Mouse (Mus musculus) CH12.LX (cell line): ENCODE data around the gene Ccdc141. TPM values are rescaled to one million over a fixed set of nuclear protein-coding genes. Genes with fewer than 3 reads are reported as not detected.

ENCODE experiments used
- DNase-seq: peaks from one replicate; pipeline ENCODE4 v3.0.0-alpha.2; 2013; ENCODE audit errors: extremely low read depth
- H3K27ac ChIP-seq: 2 replicates; pipeline ENCODE4 v1.5.1; 2012; ENCODE audit warnings: low read depth, mild to moderate bottlenecking, control low read depth, moderate library complexity; ENCODE audit not compliant: insufficient read depth
- H3K27me3 ChIP-seq: replicated peaks from 2 replicates; pipeline ENCODE3; 2012; ENCODE audit warnings: inconsistent platforms
- H3K36me3 ChIP-seq, 2 experiments: replicated peaks in 1 of 2; 2 replicates each; pipeline versions ENCODE3 to v1.6.1; 2012; ENCODE audit warnings: inconsistent platforms in 1 of 2, low read length in 1 of 2, mild to moderate bottlenecking in 1 of 2, mixed read lengths in 1 of 2, moderate library complexity in 1 of 2; ENCODE audit not compliant: control insufficient read depth in 1 of 2, insufficient read depth in 1 of 2
- H3K4me1 ChIP-seq, 2 experiments: 2 replicates each; pipeline ENCODE4 v1.6.1; 2012; ENCODE audit warnings: inconsistent platforms in 1 of 2, moderate library complexity in 1 of 2; ENCODE audit not compliant: insufficient read depth in 2 of 2, control insufficient read depth in 1 of 2
- H3K4me2 ChIP-seq: 2 replicates; pipeline ENCODE4 v1.6.1; 2012; ENCODE audit warnings: low read depth, mild to moderate bottlenecking, control low read depth; ENCODE audit not compliant: poor library complexity, insufficient read depth, severe bottlenecking
- H3K4me3 ChIP-seq, 3 experiments: fragments of 150-350 bp in 1 of 3; sonication (generic) in 1 of 3; replicated peaks in 1 of 3; 2 replicates each; pipeline versions ENCODE3 to v1.5.1; 2011 to 2012; ENCODE audit warnings: low read depth in 2 of 3, low read length in 2 of 3, mild to moderate bottlenecking in 2 of 3, moderate library complexity in 2 of 3, control low read depth in 1 of 3, improper control_type of control experiment in 1 of 3, inconsistent platforms in 1 of 3, mixed read lengths in 1 of 3; ENCODE audit not compliant: poor library complexity in 1 of 3
- H3K79me2 ChIP-seq: replicated peaks from 2 replicates; pipeline ENCODE4 v1.6.1; 2012; ENCODE audit warnings: mild to moderate bottlenecking, moderate library complexity; ENCODE audit not compliant: control insufficient read depth, poor library complexity, insufficient read depth, severe bottlenecking; ENCODE audit errors: extremely low read depth
- H3K9ac ChIP-seq: 2 replicates; pipeline ENCODE4 v1.6.1; 2012; ENCODE audit warnings: low read depth, mild to moderate bottlenecking, control low read depth, moderate library complexity; ENCODE audit not compliant: insufficient read depth
- H3K9me3 ChIP-seq: replicated peaks from 2 replicates; pipeline ENCODE3; 2012; ENCODE audit warnings: low read length, inconsistent platforms, mixed read lengths
- CTCF ChIP-seq, 2 experiments: IDR thresholded peaks in 1 of 2; conservative IDR thresholded peaks in 1 of 2; 2 replicates each; pipeline ENCODE4 v1.5.1; 2011 to 2012; ENCODE audit warnings: low read depth in 2 of 2, low read length in 2 of 2, improper control_type of control experiment in 1 of 2, inconsistent platforms in 1 of 2, mild to moderate bottlenecking in 1 of 2, moderate library complexity in 1 of 2
- ELF1 ChIP-seq: IDR thresholded peaks from 2 replicates; pipeline ENCODE4 v1.6.1; 2014; ENCODE audit warnings: low read depth, mild to moderate bottlenecking, inconsistent platforms, low read length, improper control_type of control experiment
- ETS1 ChIP-seq: conservative IDR thresholded peaks from 2 replicates; pipeline ENCODE4 v1.6.1; 2012; ENCODE audit warnings: low read depth, mild to moderate bottlenecking, inconsistent platforms, low read length, improper control_type of control experiment, moderate library complexity
- GABPA ChIP-seq: IDR thresholded peaks from 2 replicates; pipeline ENCODE4 v1.6.1; 2012; ENCODE audit warnings: low read depth, low read length, improper control_type of control experiment, inconsistent platforms; ENCODE audit not compliant: insufficient replicate concordance
- JUN ChIP-seq: IDR thresholded peaks from 2 replicates; pipeline ENCODE4 v1.6.1; 2011; ENCODE audit warnings: low read depth, mild to moderate bottlenecking, low read length, improper control_type of control experiment, moderate library complexity; ENCODE audit not compliant: insufficient read depth
- KAT2A ChIP-seq: IDR thresholded peaks from 2 replicates; pipeline ENCODE4 v1.6.1; 2012; ENCODE audit warnings: low read length, improper control_type of control experiment, inconsistent platforms; ENCODE audit not compliant: insufficient replicate concordance
- MEF2A ChIP-seq: IDR thresholded peaks from 2 replicates; pipeline ENCODE4 v1.6.1; 2014; ENCODE audit warnings: low read depth, mild to moderate bottlenecking, inconsistent platforms, low read length, improper control_type of control experiment, borderline replicate concordance
- MXI1 ChIP-seq: IDR thresholded peaks from 2 replicates; pipeline ENCODE4 v1.6.1; 2011; ENCODE audit warnings: mild to moderate bottlenecking, low read depth, low read length, improper control_type of control experiment
- MYC ChIP-seq: IDR thresholded peaks from 2 replicates; pipeline ENCODE4 v1.6.1; 2011; ENCODE audit warnings: low read depth, mild to moderate bottlenecking, improper control_type of control experiment, low read length
- NRF1 ChIP-seq: IDR thresholded peaks from 2 replicates; pipeline ENCODE4 v1.6.1; 2014; ENCODE audit warnings: low read depth, mild to moderate bottlenecking, inconsistent platforms, low read length, improper control_type of control experiment, moderate library complexity
- PAX5 ChIP-seq: IDR thresholded peaks from 2 replicates; pipeline ENCODE4 v1.6.1; 2012; ENCODE audit warnings: low read length, inconsistent platforms, mixed read lengths
- POLR2AphosphoS2 ChIP-seq: IDR thresholded peaks from 2 replicates; pipeline ENCODE4 v1.6.1; 2011; ENCODE audit warnings: low read depth, low read length, improper control_type of control experiment
- RAD21 ChIP-seq: IDR thresholded peaks from 2 replicates; pipeline ENCODE4 v1.6.1; 2011; ENCODE audit warnings: low read depth, mild to moderate bottlenecking, low read length, improper control_type of control experiment, moderate library complexity
- RCOR1 ChIP-seq: conservative IDR thresholded peaks from 2 replicates; pipeline ENCODE4 v1.6.1; 2012; ENCODE audit warnings: low read depth, mild to moderate bottlenecking, inconsistent platforms, low read length, improper control_type of control experiment
- SIN3A ChIP-seq: IDR thresholded peaks from 2 replicates; pipeline ENCODE4 v1.6.1; 2012; ENCODE audit warnings: low read length, improper control_type of control experiment, inconsistent platforms
- SMC3 ChIP-seq: IDR thresholded peaks from 2 replicates; pipeline ENCODE4 v1.6.1; 2011; ENCODE audit warnings: low read depth, low read length, improper control_type of control experiment
- TBP ChIP-seq: conservative IDR thresholded peaks from 2 replicates; pipeline ENCODE4 v1.6.1; 2011; ENCODE audit warnings: low read depth, low read length, improper control_type of control experiment
- TCF12 ChIP-seq: IDR thresholded peaks from 2 replicates; pipeline ENCODE4 v1.6.1; 2014; ENCODE audit warnings: low read depth, mild to moderate bottlenecking, inconsistent platforms, low read length, improper control_type of control experiment
- UBTF ChIP-seq: IDR thresholded peaks from 2 replicates; pipeline ENCODE4 v1.6.1; 2012; ENCODE audit warnings: low read depth, mild to moderate bottlenecking, inconsistent platforms, low read length, improper control_type of control experiment, moderate library complexity
- USF1 ChIP-seq: IDR thresholded peaks from 2 replicates; pipeline ENCODE4 v1.6.1; 2014; ENCODE audit warnings: low read depth, mild to moderate bottlenecking, inconsistent platforms, low read length, improper control_type of control experiment
- USF2 ChIP-seq: conservative IDR thresholded peaks from 2 replicates; pipeline ENCODE4 v1.6.1; 2011; ENCODE audit warnings: low read depth, low read length, improper control_type of control experiment
- ZC3H11A ChIP-seq: IDR thresholded peaks from 2 replicates; pipeline ENCODE4 v1.6.1; 2012; ENCODE audit warnings: low read depth, mild to moderate bottlenecking, inconsistent platforms, low read length, improper control_type of control experiment
- dilution Hi-C: fragments of 300-500 bp; cut with MboI; formaldehyde crosslinking; loops from 2 replicates; pipeline ENCODE4 v1.14.3; 2020; ENCODE audit warnings: low sequenced_read_pairs; ENCODE audit not compliant: extremely low pct_unique_long_range_greater_than_20kb, extremely low pct_ligation_motif_present
- in situ Hi-C: fragments of 300-500 bp; cut with MboI; formaldehyde crosslinking; loops from 3 replicates; pipeline ENCODE4 v1.14.3; 2019; ENCODE audit warnings: low sequenced_read_pairs, low pct_ligation_motif_present, low pct_unique_long_range_greater_than_20kb, mixed read lengths
- polyA plus RNA-seq: library from polyadenylated mRNA; unstranded; fragments of >175 nt; gene quantifications from 2 replicates; pipeline ENCODE4 v1.2.1, GENCODE M21; 2012; ENCODE audit warnings: low read depth; ENCODE audit not compliant: insufficient read length
- total RNA-seq, 2 experiments: library from RNA; depleted of rRNA; stranded (reverse); fragments of 300-350 nt in 1 of 2; fragments of >200 nt in 1 of 2; gene quantifications; 2 replicates each; pipeline ENCODE4 v1.2.3; 2012 to 2014

Ccdc141 gene
- total and polyA plus RNA-seq, 3 experiments: not detected

- TF ChIP-seq RCOR1: no peak
- TF ChIP-seq ETS1: no peak
- TF ChIP-seq SIN3A: no peak
- TF ChIP-seq MEF2A: no peak
- TF ChIP-seq NRF1: no peak
- no peak for TF ChIP-seq GABPA
- no peak for TF ChIP-seq MXI1
- Histone ChIP-seq H3K4me1 (no peaks in the 10 kb centered on the region), H3K9me3 (peaks cover 44% of the 10 kb centered on the region), H3K79me2 (no peaks in the 10 kb centered on the region), H3K27ac (no peak overlapping the region), H3K36me3 (no peaks in the 10 kb centered on the region), H3K9ac (no peak overlapping the region), H3K4me2 (no peak overlapping the region), H3K4me3 (no peak overlapping the region), H3K27me3 (no peaks in the 10 kb centered on the region)
- dilution Hi-C loops: no loop called here
- in situ Hi-C loops: no loop called here
- DNase-seq: no peak
Observed at GRCm38 (mm10) chr2:77154080-77154479, 16.4 kb downstream of the Ccdc141 start.

GRCm38 (mm10) chr2:77151255-77151654 is 19.2 kb downstream of the Ccdc141 start:
- Histone ChIP-seq H3K4me1 (no peaks in the 10 kb centered on the region), H3K27ac (no peak overlapping the region), H3K27me3 (no peaks in the 10 kb centered on the region), H3K79me2 (no peaks in the 10 kb centered on the region), H3K36me3 (no peaks in the 10 kb centered on the region), H3K9ac (no peak overlapping the region), H3K4me3 (no peak overlapping the region), H3K4me2 (no peak overlapping the region), H3K9me3 (peaks cover 54% of the 10 kb centered on the region)
- dilution Hi-C loops: no loop called here
- TF ChIP-seq ZC3H11A (no peak), RAD21 (no peak), KAT2A (no peak), ETS1 (no peak), USF1 (no peak), SIN3A (no peak), TCF12 (no peak), GABPA (no peak), CTCF (conservative IDR thresholded peaks at IDR 0.05 in 1 of 2, IDR thresholded peaks at IDR 0.05 in 1 of 2; ENCODE audit: low read depth in 2 of 2, low read length in 2 of 2) (no peak), TBP (no peak), ELF1 (no peak), PAX5 (no peak), JUN (no peak), SMC3 (no peak), POLR2AphosphoS2 (no peak), NRF1 (no peak), MYC (no peak), UBTF (no peak), USF2 (no peak)
- in situ Hi-C loops: no loop called here
- no peak for DNase-seq
